Mouse (Mus musculus) hindbrain, embryonic 15.5 days (tissue): ENCODE results near the gene Anxa6. TPM values are rescaled to one million over a fixed set of nuclear protein-coding genes. Genes with fewer than 3 reads are reported as not detected.
A peak's percentile ranks its signal among the peaks of the same experiment; 100 is the strongest.

Source experiments
- ATAC-seq: fragments of 200-750 bp; cut with Nextera tagmentation; 2 replicates; pipeline ENCODE4 v1.8.0; 2017; ENCODE audit warnings: low read depth, moderate number of reproducible peaks, moderate TSS enrichment; ENCODE audit not compliant: low FRiP score
- H3K27ac ChIP-seq: fragments of 300-500 bp; sonication (generic); replicated peaks from 2 replicates; pipeline ENCODE4 v1.5.1; 2015; ENCODE audit warnings: mild to moderate bottlenecking, inconsistent platforms
- H3K27me3 ChIP-seq: fragments of 300-500 bp; sonication (generic); 2 replicates; pipeline ENCODE4 v1.6.1; 2015; ENCODE audit warnings: control low read depth, inconsistent platforms
- H3K36me3 ChIP-seq: fragments of 300-500 bp; sonication (generic); 2 replicates; pipeline ENCODE4 v1.6.1; 2015; ENCODE audit warnings: control low read depth, inconsistent platforms
- H3K4me1 ChIP-seq: fragments of 300-500 bp; sonication (generic); replicated peaks from 2 replicates; pipeline ENCODE4 v1.6.1; 2015; ENCODE audit warnings: control low read depth, inconsistent platforms
- H3K4me2 ChIP-seq: fragments of 300-500 bp; sonication (generic); 2 replicates; pipeline ENCODE4 v1.6.1; 2015; ENCODE audit warnings: moderate library complexity, mild to moderate bottlenecking, inconsistent platforms
- H3K4me3 ChIP-seq: fragments of 300-500 bp; sonication (generic); 2 replicates; pipeline ENCODE4 v1.5.1; 2015; ENCODE audit warnings: mild to moderate bottlenecking, inconsistent platforms
- H3K9ac ChIP-seq: fragments of 300-500 bp; sonication (generic); 2 replicates; pipeline ENCODE4 v1.6.1; 2015; ENCODE audit warnings: inconsistent platforms
- H3K9me3 ChIP-seq: fragments of 300-500 bp; sonication (generic); 2 replicates; pipeline ENCODE4 v1.6.1; 2016; ENCODE audit warnings: control low read depth, inconsistent platforms
- WGBS: fragments of 180-500 bp; shearing (Covaris S2); methylation state at CpG from one replicate; pipeline ENCODE4 v1.1.7; 2015; 5-methylcytosine and 5-hydroxymethylcytosine counted together
- polyA plus RNA-seq: library from polyadenylated mRNA; unstranded; fragments of >200 nt; fragmentation: Nextera tagmentation; extraction: Ambion mirVana; gene quantifications from 2 replicates; pipeline ENCODE4 v1.2.1, GENCODE M21; 2015

The Anxa6 gene
- polyA plus RNA-seq, 1 experiment from 2014 or later = 58.4 TPM

GRCm38 (mm10) chr11:55062856-55063255, 29.6 kb upstream of the Anxa6 start:
- Histone ChIP-seq H3K4me2 (no peak overlapping the region), H3K27me3 (no peaks in the 10 kb centered on the region), H3K9me3 (no peaks in the 10 kb centered on the region), H3K4me1 (no peaks in the 10 kb centered on the region), H3K9ac (no peak overlapping the region), H3K27ac (no peak overlapping the region), H3K36me3 (no peaks in the 10 kb centered on the region), H3K4me3 (no peak overlapping the region)
- ATAC-seq = no peak
- 59% methylated on average over 5 of the region's 5 CpGs for WGBS

DNA sequence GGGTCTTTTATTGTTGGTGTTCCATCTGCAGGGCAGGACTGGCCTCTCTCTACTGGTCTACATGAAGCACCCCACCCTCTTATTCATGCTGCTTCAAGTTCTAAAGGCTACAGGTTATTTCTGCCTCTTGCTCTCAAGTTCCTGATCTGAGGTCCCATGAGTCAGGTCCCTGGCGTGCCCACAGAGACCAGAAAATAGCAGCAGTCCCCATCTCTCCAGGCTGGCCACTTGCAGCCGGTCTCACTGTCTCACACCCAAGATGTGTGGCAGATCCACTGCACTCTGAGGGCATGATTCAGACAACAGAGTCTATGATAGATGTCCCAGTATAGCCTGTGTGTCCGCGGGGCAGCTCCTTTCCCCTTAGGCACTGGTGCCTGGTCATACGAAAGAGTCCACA, 27.6 kb upstream of the Anxa6 start:
- ATAC-seq = no peak
- no peak overlapping the region for H3K4me3 ChIP-seq
- H3K9ac ChIP-seq = no peak overlapping the region
- no peak overlapping the region for H3K4me2 ChIP-seq
- no peaks in the 10 kb centered on the region for H3K36me3 ChIP-seq
- WGBS = 92% methylated on average over 5 of the region's 5 CpGs
- H3K27ac ChIP-seq = no peak overlapping the region
- no peaks in the 10 kb centered on the region for H3K4me1 ChIP-seq
- no peaks in the 10 kb centered on the region for H3K9me3 ChIP-seq
- H3K27me3 ChIP-seq = no peaks in the 10 kb centered on the region

DNA sequence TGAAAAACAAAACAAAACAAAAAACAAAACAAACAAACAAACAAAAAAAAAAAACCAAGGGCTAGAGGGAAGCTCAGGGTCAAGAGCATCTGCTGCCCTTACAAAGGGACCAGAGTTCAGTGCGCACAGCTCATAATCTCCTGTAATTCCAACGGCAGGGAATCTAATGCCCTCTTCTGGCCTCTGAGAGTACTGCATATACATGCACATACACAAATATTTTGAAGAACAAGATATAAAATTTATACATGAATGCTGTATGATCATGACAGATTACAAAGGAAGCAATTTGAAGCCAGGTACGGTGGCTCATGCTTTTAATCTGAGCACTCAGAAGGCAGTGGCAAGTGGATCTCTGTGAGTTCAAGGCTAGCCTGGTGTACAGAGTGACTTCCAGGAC, 24.3 kb upstream of the Anxa6 start:
- no peak for ATAC-seq
- H3K27me3 ChIP-seq = no peaks in the 10 kb centered on the region
- H3K36me3 ChIP-seq = no peaks in the 10 kb centered on the region
- H3K4me1 ChIP-seq = no peaks in the 10 kb centered on the region
- H3K4me2 ChIP-seq = no peak overlapping the region
- no peaks in the 10 kb centered on the region for H3K9me3 ChIP-seq
- H3K9ac ChIP-seq = no peak overlapping the region
- H3K27ac ChIP-seq = no peak overlapping the region
- WGBS = 87% methylated on average over 3 of the region's 3 CpGs
- no peak overlapping the region for H3K4me3 ChIP-seq

GRCm38 (mm10) chr11:55050837-55051510, 17.7 kb upstream of the Anxa6 start:
- H3K9ac ChIP-seq = no peak overlapping the region

DNA sequence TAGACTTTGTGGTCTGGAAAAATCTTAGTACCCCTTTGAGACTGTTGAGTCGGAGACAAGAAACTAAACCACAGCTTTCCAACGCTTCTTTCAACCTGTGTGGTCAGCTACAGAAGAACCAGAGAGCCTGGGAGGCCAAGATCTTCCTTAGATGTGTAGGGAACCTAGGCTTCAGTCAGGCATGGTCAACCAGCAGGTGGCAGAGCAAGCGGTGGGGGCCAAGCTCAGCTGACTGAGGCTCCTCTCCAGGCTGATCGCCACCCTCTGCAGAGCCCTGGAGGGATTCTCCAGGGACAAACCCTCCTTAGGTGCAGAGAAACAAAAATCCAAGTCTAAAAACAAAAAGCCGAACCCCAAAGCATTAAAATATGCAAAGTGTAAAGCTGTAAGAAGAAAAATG, 13.4 kb upstream of the Anxa6 start:
- H3K27ac ChIP-seq = no peak overlapping the region
- 65% methylated on average over 5 of the region's 5 CpGs for WGBS

More at GRCm38 (mm10) chr11:55050837-55051510, 17.7 kb upstream of the Anxa6 start:
- no peak overlapping the region for H3K27ac ChIP-seq
- H3K36me3 ChIP-seq = no peaks in the 10 kb centered on the region
- 79% methylated on average over 7 of the region's 7 CpGs for WGBS
- H3K4me1 ChIP-seq = no peaks in the 10 kb centered on the region
- no peak overlapping the region for H3K4me2 ChIP-seq
- H3K9me3 ChIP-seq = no peaks in the 10 kb centered on the region
- no peaks in the 10 kb centered on the region for H3K27me3 ChIP-seq
- H3K4me3 ChIP-seq = no peak overlapping the region
- ATAC-seq = no peak

GRCm38 (mm10) chr11:55041348-55041747, 8.1 kb upstream of the Anxa6 start:
- no peak overlapping the region for H3K4me2 ChIP-seq
- ATAC-seq = no peak
- H3K4me1 ChIP-seq = no peaks in the 10 kb centered on the region
- H3K27ac ChIP-seq = no peak overlapping the region
- no peaks in the 10 kb centered on the region for H3K9me3 ChIP-seq
- H3K4me3 ChIP-seq = no peak overlapping the region
- H3K27me3 ChIP-seq = no peaks in the 10 kb centered on the region; the same call in 1 of the 2 replicates
- 87% methylated on average over 4 of the region's 4 CpGs for WGBS
- no peaks in the 10 kb centered on the region for H3K36me3 ChIP-seq
- no peak overlapping the region for H3K9ac ChIP-seq

More for the DNA sequence above, 13.4 kb upstream of the Anxa6 start:
- H3K36me3 ChIP-seq = no peaks in the 10 kb centered on the region
- no peak overlapping the region for H3K4me2 ChIP-seq
- no peaks in the 10 kb centered on the region for H3K4me1 ChIP-seq
- no peak for ATAC-seq
- H3K4me3 ChIP-seq = no peak overlapping the region
- H3K9ac ChIP-seq = no peak overlapping the region
- H3K9me3 ChIP-seq = no peaks in the 10 kb centered on the region
- H3K27me3 ChIP-seq = no peaks in the 10 kb centered on the region

- no peaks in the 10 kb centered on the region for H3K36me3 ChIP-seq
- H3K9me3 ChIP-seq = no peaks in the 10 kb centered on the region
- H3K27me3 ChIP-seq = peaks cover 4% of the 10 kb centered on the region; the same call in 1 of the 2 replicates
- H3K27ac ChIP-seq = no peak overlapping the region
- no peak overlapping the region for H3K4me2 ChIP-seq
- no peak overlapping the region for H3K4me3 ChIP-seq
- no peaks in the 10 kb centered on the region for H3K4me1 ChIP-seq
- ATAC-seq = peak; percentile 51
- WGBS = 13% methylated on average over 9 of the region's 9 CpGs
- no peak overlapping the region for H3K9ac ChIP-seq
These were observed 6.3 kb upstream of the Anxa6 start for GRCm38 (mm10) chr11:55039591-55039990.

- no peak for ATAC-seq
- H3K9ac ChIP-seq = no peak overlapping the region
- H3K4me2 ChIP-seq = no peak overlapping the region
- H3K4me1 ChIP-seq = peaks cover 20% of the 10 kb centered on the region
- H3K9me3 ChIP-seq = no peaks in the 10 kb centered on the region
- H3K36me3 ChIP-seq = no peaks in the 10 kb centered on the region
- H3K27me3 ChIP-seq = peaks cover 8% of the 10 kb centered on the region
- no peak overlapping the region for H3K4me3 ChIP-seq
- 50% methylated on average over 2 of the region's 3 CpGs for WGBS
- no peak overlapping the region for H3K27ac ChIP-seq
These were observed 3.4 kb upstream of the Anxa6 start for GRCm38 (mm10) chr11:55036601-55037000.

DNA sequence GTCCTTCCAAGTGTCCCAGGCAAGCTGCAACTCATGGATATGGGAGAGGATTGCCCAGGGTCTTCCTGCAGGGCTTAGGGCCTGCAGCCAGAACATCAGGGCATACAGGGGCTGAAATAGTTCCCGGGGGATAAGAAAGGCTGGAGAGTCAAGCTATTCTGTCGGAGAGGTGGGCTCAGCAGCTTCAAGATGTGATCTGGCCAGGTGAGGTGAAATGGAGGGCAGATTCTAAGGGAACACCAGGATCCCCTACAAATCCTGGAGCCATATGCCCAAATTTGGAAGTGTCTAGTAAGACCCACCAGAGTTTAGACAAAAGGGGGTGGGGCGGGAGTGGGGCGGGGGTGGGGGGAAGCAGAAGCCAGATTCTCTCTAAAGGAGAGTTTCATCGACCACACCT, 959 bp downstream of the Anxa6 start:
- H3K4me2 ChIP-seq = peak overlapping the region; percentile 98
- no peak for ATAC-seq
- WGBS = 33% methylated on average over 5 of the region's 5 CpGs
- H3K4me3 ChIP-seq = peak overlapping the region; percentile 65
- peaks cover 35% of the 10 kb centered on the region for H3K4me1 ChIP-seq
- no peaks in the 10 kb centered on the region for H3K36me3 ChIP-seq
- H3K27me3 ChIP-seq = peaks cover 8% of the 10 kb centered on the region; the same call in 1 of the 2 replicates
- H3K9me3 ChIP-seq = no peaks in the 10 kb centered on the region
- H3K9ac ChIP-seq = peak overlapping the region; percentile 64; the same call in 1 of the 2 replicates
- peak overlapping the region; percentile 60; the same call in 1 of the 2 replicates for H3K27ac ChIP-seq

- 31% methylated on average over 1 of the region's 4 CpGs for WGBS
- Histone ChIP-seq H3K9ac (peak overlapping the region; percentile 64; the same call in 1 of the 2 replicates), H3K27me3 (peaks cover 8% of the 10 kb centered on the region; the same call in 1 of the 2 replicates)
These were observed 1.3 kb downstream of the Anxa6 start for GRCm38 (mm10) chr11:55031991-55032280.

GRCm38 (mm10) chr11:55031211-55031990, 1.8 kb downstream of the Anxa6 start:
- H3K9me3 ChIP-seq = no peaks in the 10 kb centered on the region
- peak overlapping the region; percentile 60 for H3K27ac ChIP-seq
- peaks cover 41% of the 10 kb centered on the region for H3K4me1 ChIP-seq
- peak overlapping the region; percentile 65 for H3K4me3 ChIP-seq
- peak overlapping the region; percentile 98 for H3K4me2 ChIP-seq
- 47% methylated on average over 10 of the region's 10 CpGs for WGBS
- H3K36me3 ChIP-seq = no peaks in the 10 kb centered on the region
- peaks cover 8% of the 10 kb centered on the region; the same call in 1 of the 2 replicates for H3K27me3 ChIP-seq
- no peak overlapping the region for H3K9ac ChIP-seq
- ATAC-seq = 0 out of 2 replicates have a peak, but pooled peaks have one; percentile 29

More at GRCm38 (mm10) chr11:55031991-55032280, 1.3 kb downstream of the Anxa6 start:
- H3K4me1 ChIP-seq = peaks cover 38% of the 10 kb centered on the region
- ATAC-seq = no peak
- peak overlapping the region; percentile 60 for H3K27ac ChIP-seq
- H3K36me3 ChIP-seq = no peaks in the 10 kb centered on the region
- H3K4me3 ChIP-seq = peak overlapping the region; percentile 65
- H3K4me2 ChIP-seq = peak overlapping the region; percentile 98
- H3K9me3 ChIP-seq = no peaks in the 10 kb centered on the region

GRCm38 (mm10) chr11:55028509-55028908, 4.7 kb downstream of the Anxa6 start:
- whole genome bisulfite sequencing = 62% methylated on average over 2 of the region's 2 CpGs
- Histone ChIP-seq H3K4me3 (no peak overlapping the region), H3K27me3 (no peaks in the 10 kb centered on the region), H3K27ac (no peak overlapping the region), H3K4me1 (peaks cover 56% of the 10 kb centered on the region), H3K9me3 (no peaks in the 10 kb centered on the region), H3K9ac (no peak overlapping the region), H3K36me3 (no peaks in the 10 kb centered on the region), H3K4me2 (no peak overlapping the region)
- ATAC-seq = no peak
